Mouse (Mus musculus) cerebellum, adult (tissue): ENCODE data around the gene Ppil6.

Experiments
- ATAC-seq: cut with Nextera tagmentation; 2 replicates; pipeline ENCODE4 v1.9.2; 2017; ENCODE audit warnings: mild to moderate bottlenecking, moderate library complexity, mixed read lengths; ENCODE audit not compliant: insufficient number of reproducible peaks, low FRiP score, low TSS enrichment

Ppil6 gene

GRCm38 (mm10) chr10:41523386-41523785, 33.1 kb downstream of the Ppil6 start:
- no peak for ATAC-seq

GRCm38 (mm10) chr10:41525696-41526095, 35.5 kb downstream of the Ppil6 start:
- no peak for ATAC-seq

- no peak for ATAC-seq
Observed at GRCm38 (mm10) chr10:41529972-41530371, 39.7 kb downstream of the Ppil6 start.

- ATAC-seq: no peak
Observed at GRCm38 (mm10) chr10:41535991-41536390, 45.8 kb downstream of the Ppil6 start.

GRCm38 (mm10) chr10:41536714-41537113, 46.5 kb downstream of the Ppil6 start:
- ATAC-seq: no peak

- no peak for ATAC-seq
Observed at GRCm38 (mm10) chr10:41537226-41537982, 47.2 kb downstream of the Ppil6 start.

GRCm38 (mm10) chr10:41537983-41538330, 47.7 kb downstream of the Ppil6 start:
- no peak for ATAC-seq

- ATAC-seq: no peak
Observed at GRCm38 (mm10) chr10:41538986-41539385, 48.7 kb downstream of the Ppil6 start.

- no peak for ATAC-seq
Observed at GRCm38 (mm10) chr10:41542057-41542456, 51.8 kb downstream of the Ppil6 start.

GRCm38 (mm10) chr10:41543439-41543838, 53.2 kb downstream of the Ppil6 start:
- no peak for ATAC-seq

- no peak for ATAC-seq
Observed at GRCm38 (mm10) chr10:41543844-41544243, 53.6 kb downstream of the Ppil6 start.

- ATAC-seq: no peak
Observed at GRCm38 (mm10) chr10:41544481-41545190, 54.4 kb downstream of the Ppil6 start.

- ATAC-seq: no peak
Observed at GRCm38 (mm10) chr10:41545224-41545755, 55.1 kb downstream of the Ppil6 start.

GRCm38 (mm10) chr10:41546396-41547165, 56.3 kb downstream of the Ppil6 start:
- 0 out of 2 replicates have a peak, but pooled peaks have one; percentile 15 for ATAC-seq

- no peak for ATAC-seq
Observed at GRCm38 (mm10) chr10:41550711-41551110, 60.5 kb downstream of the Ppil6 start.

GRCm38 (mm10) chr10:41552319-41552718, 62.1 kb downstream of the Ppil6 start:
- no peak for ATAC-seq

- ATAC-seq: no peak
Observed at GRCm38 (mm10) chr10:41552847-41553589, 62.8 kb downstream of the Ppil6 start.

GRCm38 (mm10) chr10:41553711-41554110, 63.5 kb downstream of the Ppil6 start:
- ATAC-seq: no peak; the same call in 1 of the 2 replicates

GRCm38 (mm10) chr10:41555081-41555480, 64.8 kb downstream of the Ppil6 start:
- ATAC-seq: no peak

- no peak for ATAC-seq
Observed at GRCm38 (mm10) chr10:41558401-41558800, 68.2 kb downstream of the Ppil6 start.
